Mouse (Mus musculus): ENCODE measurements around the gene Rin2. TPM values are rescaled to one million over a fixed set of nuclear protein-coding genes. Genes with fewer than 3 reads are reported as not detected.

Rin2 gene
- polyA plus RNA-seq, 1 experiment from 2014 or later = 21.1 TPM

GRCm38 (mm10) chr2:145686017-145686416 lies 11.0 kb downstream of the Rin2 start:
- DNase-seq (ENCODE audit: low spot score) = no peak
- Histone ChIP-seq H3K36me3 (replicated peaks; ENCODE audit: control insufficient read depth, insufficient read depth, low read depth, low read length) (no peaks in the 10 kb centered on the region), H3K9me3 (replicated peaks; ENCODE audit: control insufficient read depth, low read length) (no peaks in the 10 kb centered on the region), H3K4me1 (ENCODE audit: control insufficient read depth, insufficient read depth, low read length) (no peaks in the 10 kb centered on the region), H3K9ac (replicated peaks; ENCODE audit: low read length) (no peak overlapping the region), H3K27ac (replicated peaks; ENCODE audit: low read depth, low read length) (no peak overlapping the region), H3K4me3 (ENCODE audit: low read depth, low read length) (no peak overlapping the region), H3K4me2 (ENCODE audit: low read depth, low read length) (no peak overlapping the region), H3K27me3 (ENCODE audit: control insufficient read depth, insufficient read depth, low read length) (no peaks in the 10 kb centered on the region)
- no peak for ATAC-seq (replicated peaks; ENCODE audit: insufficient number of reproducible peaks, low FRiP score, low TSS enrichment, low read depth)
- 85% methylated on average over 4 of the region's 4 CpGs for WGBS

GRCm38 (mm10) chr2:145691367-145692009 lies 16.5 kb downstream of the Rin2 start:
- no peaks in the 10 kb centered on the region for H3K4me1 ChIP-seq (ENCODE audit: control insufficient read depth, insufficient read depth, low read length)
- H3K27me3 ChIP-seq (ENCODE audit: control insufficient read depth, insufficient read depth, low read length) = no peaks in the 10 kb centered on the region
- no peak overlapping the region for H3K27ac ChIP-seq (replicated peaks; ENCODE audit: low read depth, low read length)
- ATAC-seq (replicated peaks; ENCODE audit: insufficient number of reproducible peaks, low FRiP score, low TSS enrichment, low read depth) (no peak), DNase-seq (ENCODE audit: low spot score) (no peak)
- no peaks in the 10 kb centered on the region for H3K9me3 ChIP-seq (replicated peaks; ENCODE audit: control insufficient read depth, low read length)
- H3K4me2 ChIP-seq (ENCODE audit: low read depth, low read length) = no peak overlapping the region
- no peak overlapping the region for H3K9ac ChIP-seq (replicated peaks; ENCODE audit: low read length)
- no peak overlapping the region for H3K4me3 ChIP-seq (ENCODE audit: low read depth, low read length)
- WGBS = 92% methylated on average over 10 of the region's 10 CpGs
- H3K36me3 ChIP-seq (replicated peaks; ENCODE audit: control insufficient read depth, insufficient read depth, low read depth, low read length) = no peaks in the 10 kb centered on the region

GRCm38 (mm10) chr2:145697160-145697559 lies 22.1 kb downstream of the Rin2 start:
- H3K4me2 ChIP-seq (ENCODE audit: low read depth, low read length) = no peak overlapping the region
- ATAC-seq (replicated peaks; ENCODE audit: insufficient number of reproducible peaks, low FRiP score, low TSS enrichment, low read depth) = no peak
- no peak overlapping the region for H3K4me3 ChIP-seq (ENCODE audit: low read depth, low read length)
- no peak overlapping the region for H3K27ac ChIP-seq (replicated peaks; ENCODE audit: low read depth, low read length)
- H3K27me3 ChIP-seq (ENCODE audit: control insufficient read depth, insufficient read depth, low read length) = no peaks in the 10 kb centered on the region
- H3K36me3 ChIP-seq (replicated peaks; ENCODE audit: control insufficient read depth, insufficient read depth, low read depth, low read length) = no peaks in the 10 kb centered on the region
- DNase-seq (ENCODE audit: low spot score) = no peak
- H3K9me3 ChIP-seq (replicated peaks; ENCODE audit: control insufficient read depth, low read length) = no peaks in the 10 kb centered on the region
- H3K4me1 ChIP-seq (ENCODE audit: control insufficient read depth, insufficient read depth, low read length) = no peaks in the 10 kb centered on the region
- 88% methylated on average over 6 of the region's 6 CpGs for WGBS
- H3K9ac ChIP-seq (replicated peaks; ENCODE audit: low read length) = no peak overlapping the region

- no peaks in the 10 kb centered on the region for H3K4me1 ChIP-seq (ENCODE audit: control insufficient read depth, insufficient read depth, low read length)
- no peaks in the 10 kb centered on the region for H3K36me3 ChIP-seq (replicated peaks; ENCODE audit: control insufficient read depth, insufficient read depth, low read depth, low read length)
- WGBS = 33% methylated on average over 6 of the region's 6 CpGs
- H3K9ac ChIP-seq (replicated peaks; ENCODE audit: low read length) = no peak overlapping the region
- no peak overlapping the region for H3K4me2 ChIP-seq (ENCODE audit: low read depth, low read length)
- ATAC-seq (replicated peaks; ENCODE audit: insufficient number of reproducible peaks, low FRiP score, low TSS enrichment, low read depth) = peak; percentile 61; the same call in 1 of the 2 replicates
- H3K27me3 ChIP-seq (ENCODE audit: control insufficient read depth, insufficient read depth, low read length) = no peaks in the 10 kb centered on the region
- no peak overlapping the region for H3K4me3 ChIP-seq (ENCODE audit: low read depth, low read length)
- DNase-seq (ENCODE audit: low spot score) = peak; percentile 82
- no peaks in the 10 kb centered on the region for H3K9me3 ChIP-seq (replicated peaks; ENCODE audit: control insufficient read depth, low read length)
- no peak overlapping the region for H3K27ac ChIP-seq (replicated peaks; ENCODE audit: low read depth, low read length)
Observed at GRCm38 (mm10) chr2:145699414-145700071, 24.5 kb downstream of the Rin2 start.

GRCm38 (mm10) chr2:145700237-145700985 lies 25.4 kb downstream of the Rin2 start:
- Histone ChIP-seq H3K4me3 (ENCODE audit: low read depth, low read length) (no peak overlapping the region), H3K4me1 (ENCODE audit: control insufficient read depth, insufficient read depth, low read length) (no peaks in the 10 kb centered on the region), H3K27ac (replicated peaks; ENCODE audit: low read depth, low read length) (no peak overlapping the region), H3K36me3 (replicated peaks; ENCODE audit: control insufficient read depth, insufficient read depth, low read depth, low read length) (no peaks in the 10 kb centered on the region), H3K9ac (replicated peaks; ENCODE audit: low read length) (no peak overlapping the region), H3K4me2 (ENCODE audit: low read depth, low read length) (no peak overlapping the region), H3K9me3 (replicated peaks; ENCODE audit: control insufficient read depth, low read length) (no peaks in the 10 kb centered on the region), H3K27me3 (ENCODE audit: control insufficient read depth, insufficient read depth, low read length) (no peaks in the 10 kb centered on the region)
- 64% methylated on average over 8 of the region's 8 CpGs for WGBS
- DNase-seq (ENCODE audit: low spot score) (no peak), ATAC-seq (replicated peaks; ENCODE audit: insufficient number of reproducible peaks, low FRiP score, low TSS enrichment, low read depth) (no peak)

- H3K4me1 ChIP-seq (ENCODE audit: control insufficient read depth, insufficient read depth, low read length) = no peaks in the 10 kb centered on the region
- H3K9me3 ChIP-seq (replicated peaks; ENCODE audit: control insufficient read depth, low read length) = no peaks in the 10 kb centered on the region
- no peak for DNase-seq (ENCODE audit: low spot score)
- H3K4me3 ChIP-seq (ENCODE audit: low read depth, low read length) = no peak overlapping the region
- no peak overlapping the region for H3K9ac ChIP-seq (replicated peaks; ENCODE audit: low read length)
- H3K27ac ChIP-seq (replicated peaks; ENCODE audit: low read depth, low read length) = no peak overlapping the region
- ATAC-seq (replicated peaks; ENCODE audit: insufficient number of reproducible peaks, low FRiP score, low TSS enrichment, low read depth) = no peak
- H3K4me2 ChIP-seq (ENCODE audit: low read depth, low read length) = no peak overlapping the region
- WGBS = 79% methylated on average over 12 of the region's 12 CpGs
- no peaks in the 10 kb centered on the region for H3K27me3 ChIP-seq (ENCODE audit: control insufficient read depth, insufficient read depth, low read length)
- H3K36me3 ChIP-seq (replicated peaks; ENCODE audit: control insufficient read depth, insufficient read depth, low read depth, low read length) = no peaks in the 10 kb centered on the region
Observed at GRCm38 (mm10) chr2:145701605-145702335, 26.8 kb downstream of the Rin2 start.

- no peak for ATAC-seq (replicated peaks; ENCODE audit: insufficient number of reproducible peaks, low FRiP score, low TSS enrichment, low read depth)
- H3K27me3 ChIP-seq (ENCODE audit: control insufficient read depth, insufficient read depth, low read length) = no peaks in the 10 kb centered on the region
Observed at GRCm38 (mm10) chr2:145704738-145705137, 29.7 kb downstream of the Rin2 start.

More at GRCm38 (mm10) chr2:145704738-145705137, 29.7 kb downstream of the Rin2 start:
- Histone ChIP-seq H3K27ac (replicated peaks; ENCODE audit: low read depth, low read length) (no peak overlapping the region), H3K4me1 (ENCODE audit: control insufficient read depth, insufficient read depth, low read length) (no peaks in the 10 kb centered on the region), H3K9me3 (replicated peaks; ENCODE audit: control insufficient read depth, low read length) (no peaks in the 10 kb centered on the region), H3K9ac (replicated peaks; ENCODE audit: low read length) (no peak overlapping the region), H3K36me3 (replicated peaks; ENCODE audit: control insufficient read depth, insufficient read depth, low read depth, low read length) (no peaks in the 10 kb centered on the region), H3K4me3 (ENCODE audit: low read depth, low read length) (no peak overlapping the region), H3K4me2 (ENCODE audit: low read depth, low read length) (no peak overlapping the region)
- WGBS = 69% methylated on average over 7 of the region's 7 CpGs
- DNase-seq (ENCODE audit: low spot score) = no peak
